Mouse (Mus musculus) CD8-positive naive resting alpha-beta T cell, adult 2 months (primary cell): ENCODE data around the gene Cachd1.

ENCODE experiments used
- DNase-seq, 2 experiments: peaks; one replicate each; pipeline ENCODE4 v3.0.0; 2022; ENCODE audit warnings: low read depth in 2 of 2, low spot score in 2 of 2

The Cachd1 gene

GRCm38 (mm10) chr4:101044149-101044548, 267.7 kb downstream of the Cachd1 start:
- DNase-seq, result no peak

GRCm38 (mm10) chr4:101046576-101046975, 270.1 kb downstream of the Cachd1 start:
- no peak for DNase-seq

- DNase-seq, result no peak
Observed at GRCm38 (mm10) chr4:101062146-101062545, 285.7 kb downstream of the Cachd1 start.

- no peak for DNase-seq
Observed at GRCm38 (mm10) chr4:101066401-101066800, 289.9 kb downstream of the Cachd1 start.

- DNase-seq, result peak; percentile 4 to 44
Observed at GRCm38 (mm10) chr4:101068786-101069153, 292.3 kb downstream of the Cachd1 start, which contains the start of gene Raver2. Gene Raver2, plus strand, starts transcription at chr4:101068983.

- peak; percentile 7 to 10 for DNase-seq
Observed at GRCm38 (mm10) chr4:101069154-101069971, 292.9 kb downstream of the Cachd1 start.

- DNase-seq, result no peak
Observed at GRCm38 (mm10) chr4:101071570-101071969, 295.1 kb downstream of the Cachd1 start.

- no peak for DNase-seq
Observed at GRCm38 (mm10) chr4:101076425-101076824, 299.9 kb downstream of the Cachd1 start.
